Mouse (Mus musculus) kidney, embryonic 16.5 days (tissue): ENCODE results near the gene Lzts2. TPM values are rescaled to one million over a fixed set of nuclear protein-coding genes. Genes with fewer than 3 reads are reported as not detected.
A peak's percentile ranks its signal among the peaks of the same experiment; 100 is the strongest.
"Not testable (repeated sequence)": the region's sequence is repeated elsewhere in the genome, so short reads cannot be mapped to it uniquely, and the experiment has no call there.

ENCODE experiments used
- ATAC-seq: fragments of 200-750 bp; cut with Nextera tagmentation; 2 replicates; pipeline ENCODE4 v1.8.0; 2017; ENCODE audit warnings: moderate TSS enrichment; ENCODE audit not compliant: low FRiP score, low TSS enrichment
- H3K27ac ChIP-seq: fragments of 300-500 bp; sonication (generic); 2 replicates; pipeline ENCODE4 v1.5.1; 2014; ENCODE audit warnings: low read length
- H3K27me3 ChIP-seq: fragments of 300-500 bp; sonication (generic); 2 replicates; pipeline ENCODE4 v1.6.1; 2014; ENCODE audit warnings: low read length, control low read depth, mixed read lengths; ENCODE audit not compliant: insufficient read depth
- H3K36me3 ChIP-seq: fragments of 300-500 bp; sonication (generic); 2 replicates; pipeline ENCODE4 v1.6.1; 2014; ENCODE audit warnings: low read length, control low read depth, mixed read lengths; ENCODE audit not compliant: insufficient read depth
- H3K4me1 ChIP-seq: fragments of 300-500 bp; sonication (generic); 2 replicates; pipeline ENCODE4 v1.6.1; 2014; ENCODE audit warnings: low read length, control low read depth, mixed read lengths; ENCODE audit not compliant: insufficient read depth
- H3K4me2 ChIP-seq: fragments of 300-500 bp; sonication (generic); replicated peaks from 2 replicates; pipeline ENCODE4 v1.6.1; 2014; ENCODE audit warnings: low read depth, low read length
- H3K4me3 ChIP-seq: fragments of 300-500 bp; sonication (generic); 2 replicates; pipeline ENCODE4 v1.5.1; 2014; ENCODE audit warnings: mild to moderate bottlenecking, low read length
- H3K9ac ChIP-seq: fragments of 300-500 bp; sonication (generic); replicated peaks from 2 replicates; pipeline ENCODE4 v1.6.1; 2014; ENCODE audit warnings: low read length
- H3K9me3 ChIP-seq: fragments of 300-500 bp; sonication (generic); 2 replicates; pipeline ENCODE4 v1.6.1; 2016; ENCODE audit warnings: low read length, control low read depth
- WGBS: fragments of 180-500 bp; shearing (Covaris S2); extraction: QIAGEN DNeasy Blood & Tissue Kit; methylation state at CpG from one replicate; pipeline ENCODE4 v1.1.7; 2014; 5-methylcytosine and 5-hydroxymethylcytosine counted together
- polyA plus RNA-seq: library from polyadenylated mRNA; unstranded; fragments of >200 nt; fragmentation: Nextera tagmentation; extraction: Ambion mirVana; gene quantifications from 2 replicates; pipeline ENCODE4 v1.2.1, GENCODE M21; 2015

The Lzts2 gene
- polyA plus RNA-seq, 1 experiment from 2014 or later, result 59.2 TPM

GRCm38 (mm10) chr19:45030746-45031693, 16.8 kb downstream of the Lzts2 start:
- peak; percentile 16; the same call in 1 of the 2 replicates for ATAC-seq
- H3K36me3 ChIP-seq, result peaks cover 27% of the 10 kb centered on the region
- no peaks in the 10 kb centered on the region for H3K27me3 ChIP-seq
- WGBS, result 39% methylated on average over 20 of the region's 20 CpGs
- H3K4me2 ChIP-seq, result peak overlapping the region; percentile 42
- H3K9me3 ChIP-seq, result no peaks in the 10 kb centered on the region
- H3K9ac ChIP-seq, result no peak overlapping the region
- no peak overlapping the region for H3K27ac ChIP-seq
- peaks cover 26% of the 10 kb centered on the region for H3K4me1 ChIP-seq
- peak overlapping the region; percentile 14 for H3K4me3 ChIP-seq

- H3K4me1 ChIP-seq, result peaks cover 26% of the 10 kb centered on the region
- peaks cover 20% of the 10 kb centered on the region for H3K36me3 ChIP-seq
- H3K9ac ChIP-seq, result no peak overlapping the region
- 20% methylated on average over 4 of the region's 4 CpGs for WGBS
- no peak overlapping the region for H3K27ac ChIP-seq
- peak; percentile 43; the same call in 1 of the 2 replicates for ATAC-seq
- no peak overlapping the region for H3K4me2 ChIP-seq
- H3K4me3 ChIP-seq, result no peak overlapping the region
- no peaks in the 10 kb centered on the region for H3K9me3 ChIP-seq
- no peaks in the 10 kb centered on the region for H3K27me3 ChIP-seq
These were observed 17.6 kb downstream of the Lzts2 start for GRCm38 (mm10) chr19:45031780-45032179.

- Histone ChIP-seq H3K4me3 (no peak overlapping the region), H3K36me3 (peaks cover 10% of the 10 kb centered on the region; the same call in 1 of the 2 replicates), H3K27ac (no peak overlapping the region), H3K9ac (peak overlapping the region; percentile 31), H3K27me3 (no peaks in the 10 kb centered on the region), H3K9me3 (no peaks in the 10 kb centered on the region), H3K4me2 (no peak overlapping the region), H3K4me1 (peaks cover 24% of the 10 kb centered on the region)
- 56% methylated on average over 17 of the region's 17 CpGs for WGBS
- no peak for ATAC-seq
These were observed 18.5 kb downstream of the Lzts2 start for GRCm38 (mm10) chr19:45032570-45033332.

GRCm38 (mm10) chr19:45036867-45037266, 22.7 kb downstream of the Lzts2 start:
- no peak overlapping the region for H3K4me3 ChIP-seq
- H3K27ac ChIP-seq, result no peak overlapping the region
- peaks cover 5% of the 10 kb centered on the region; the same call in 1 of the 2 replicates for H3K4me1 ChIP-seq
- no peak for ATAC-seq
- H3K27me3 ChIP-seq, result peaks cover 15% of the 10 kb centered on the region; the same call in 1 of the 2 replicates
- no peaks in the 10 kb centered on the region for H3K36me3 ChIP-seq
- WGBS, result 23% methylated on average over 16 of the region's 16 CpGs
- H3K9me3 ChIP-seq, result no peaks in the 10 kb centered on the region
- H3K9ac ChIP-seq, result no peak overlapping the region
- no peak overlapping the region for H3K4me2 ChIP-seq

GRCm38 (mm10) chr19:45038198-45038597, 24.0 kb downstream of the Lzts2 start:
- peaks cover 15% of the 10 kb centered on the region; the same call in 1 of the 2 replicates for H3K27me3 ChIP-seq
- not testable (repeated sequence) for ATAC-seq, H3K27ac ChIP-seq, H3K36me3 ChIP-seq, H3K4me3 ChIP-seq, H3K9ac ChIP-seq, H3K4me2 ChIP-seq, H3K9me3 ChIP-seq, H3K4me1 ChIP-seq
- 89% methylated on average over 7 of the region's 7 CpGs for WGBS

- ATAC-seq, result 0 out of 2 replicates have a peak, but pooled peaks have one; percentile 27
- H3K9me3 ChIP-seq, result no peaks in the 10 kb centered on the region
- H3K4me3 ChIP-seq, result no peak overlapping the region
- H3K4me2 ChIP-seq, result no peak overlapping the region
- no peaks in the 10 kb centered on the region for H3K36me3 ChIP-seq
- no peak overlapping the region for H3K27ac ChIP-seq
- H3K27me3 ChIP-seq, result peaks cover 24% of the 10 kb centered on the region
- 44% methylated on average over 13 of the region's 13 CpGs for WGBS
- no peak overlapping the region for H3K9ac ChIP-seq
- peaks cover 5% of the 10 kb centered on the region; the same call in 1 of the 2 replicates for H3K4me1 ChIP-seq
These were observed 26.0 kb downstream of the Lzts2 start for GRCm38 (mm10) chr19:45040214-45040613.

- ATAC-seq, result no peak
- Histone ChIP-seq H3K27ac (no peak overlapping the region), H3K4me2 (no peak overlapping the region), H3K9me3 (no peaks in the 10 kb centered on the region), H3K36me3 (no peaks in the 10 kb centered on the region), H3K4me1 (peaks cover 32% of the 10 kb centered on the region), H3K4me3 (no peak overlapping the region), H3K27me3 (peaks cover 27% of the 10 kb centered on the region), H3K9ac (no peak overlapping the region)
- WGBS, result 46% methylated on average over 11 of the region's 11 CpGs
These were observed 30.2 kb downstream of the Lzts2 start for GRCm38 (mm10) chr19:45044389-45044927.

- no peak overlapping the region for H3K4me3 ChIP-seq
- WGBS, result 18% methylated on average over 15 of the region's 15 CpGs
- no peaks in the 10 kb centered on the region; the same call in 1 of the 2 replicates for H3K36me3 ChIP-seq
- peaks cover 23% of the 10 kb centered on the region for H3K27me3 ChIP-seq
- no peaks in the 10 kb centered on the region for H3K9me3 ChIP-seq
- peak; percentile 31; the same call in 1 of the 2 replicates for ATAC-seq
- H3K4me1 ChIP-seq, result peaks cover 32% of the 10 kb centered on the region
- H3K9ac ChIP-seq, result no peak overlapping the region
- H3K27ac ChIP-seq, result no peak overlapping the region
- no peak overlapping the region for H3K4me2 ChIP-seq
These were observed 31.0 kb downstream of the Lzts2 start for GRCm38 (mm10) chr19:45045236-45045635.

GRCm38 (mm10) chr19:45045651-45046050, 31.4 kb downstream of the Lzts2 start, which contains the start of gene Pdzd7:
Gene Pdzd7 (minus strand): TSS chr19:45045717.
- no peak for ATAC-seq
- H3K27ac ChIP-seq, result no peak within 1 kb of the TSS
- H3K4me1 ChIP-seq, result peaks cover 32% of the 10 kb centered on the region
- H3K36me3 ChIP-seq, result peaks cover 1% of the 10 kb centered on the region; the same call in 1 of the 2 replicates
- H3K4me3 ChIP-seq, result peak within 1 kb of the TSS; percentile 54
- WGBS, result 70% methylated on average over 5 of the region's 5 CpGs
- peak within 1 kb of the TSS; percentile 66; the same call in 1 of the 2 replicates for H3K9ac ChIP-seq
- peak within 1 kb of the TSS; percentile 78 for H3K4me2 ChIP-seq
- no peaks in the 10 kb centered on the region for H3K9me3 ChIP-seq
- H3K27me3 ChIP-seq, result peaks cover 19% of the 10 kb centered on the region
